Mouse (Mus musculus): ENCODE data around the gene Macc1. TPM values are rescaled to one million over a fixed set of nuclear protein-coding genes. Genes with fewer than 3 reads are reported as not detected.
"Not testable (repeated sequence)": the region's sequence is repeated elsewhere in the genome, so short reads cannot be mapped to it uniquely, and the experiment has no call there.

The Macc1 gene
- polyA plus RNA-seq, 1 experiment from 2014 or later: not detected

DNA sequence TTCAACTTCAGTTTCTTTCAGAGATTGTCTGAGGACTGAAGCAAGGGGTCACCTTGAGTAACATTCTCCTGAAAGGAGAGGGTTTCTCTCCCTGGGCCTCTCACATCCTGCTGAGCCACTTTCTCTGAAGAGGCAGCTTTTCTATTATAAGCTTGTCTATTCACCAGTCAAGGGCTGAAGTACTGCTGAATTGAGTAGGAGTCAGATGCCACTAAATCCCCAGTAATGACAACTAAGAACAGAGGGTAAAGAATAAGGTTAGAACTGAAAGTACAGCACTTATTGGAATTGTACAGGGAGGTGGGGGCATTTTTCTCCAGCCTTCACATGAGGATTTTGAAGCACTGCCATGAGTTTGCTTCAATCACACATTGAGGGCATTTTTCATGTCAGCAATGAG is 19.3 kb downstream of the Macc1 start:
- 0 out of 2 replicates have a peak, but pooled peaks cover 2% of the 10 kb centered on the region for H3K4me1 ChIP-seq
- no peaks in the 10 kb centered on the region for H3K9me3 ChIP-seq
- no peaks in the 10 kb centered on the region for H3K27me3 ChIP-seq
- no peak overlapping the region for H3K4me3 ChIP-seq
- 0 out of 2 replicates have a peak, but pooled peaks have one; percentile 32 for ATAC-seq (replicated peaks)
- H3K4me2 ChIP-seq (replicated peaks): no peak overlapping the region
- H3K9ac ChIP-seq (replicated peaks): no peak overlapping the region
- no peak overlapping the region for H3K27ac ChIP-seq (replicated peaks)
- H3K36me3 ChIP-seq: no peaks in the 10 kb centered on the region

DNA sequence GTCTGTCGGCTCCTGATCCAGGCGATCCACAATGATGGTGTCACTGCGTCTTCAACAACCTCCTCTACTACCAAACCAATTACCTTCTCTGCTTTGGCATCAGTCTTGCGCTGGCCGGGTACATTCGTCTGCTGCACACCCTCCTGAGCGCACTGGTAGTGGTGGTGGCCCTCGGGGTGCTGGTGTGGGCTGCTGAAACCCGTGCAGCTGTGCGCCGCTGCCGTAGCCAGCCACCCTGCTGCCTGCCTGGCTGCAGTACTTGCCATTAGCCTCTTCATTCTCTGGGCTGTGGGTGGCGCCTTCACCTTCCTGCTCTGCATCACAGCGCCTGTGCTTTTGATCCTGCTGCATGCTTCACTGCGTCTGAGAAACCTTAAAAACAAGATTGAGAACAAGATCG is 38.5 kb downstream of the Macc1 start:
- H3K4me3 ChIP-seq; H3K9ac ChIP-seq (replicated peaks); ATAC-seq (replicated peaks); H3K9me3 ChIP-seq; H3K4me1 ChIP-seq; H3K27ac ChIP-seq (replicated peaks); H3K27me3 ChIP-seq; H3K36me3 ChIP-seq; H3K4me2 ChIP-seq (replicated peaks): not testable (repeated sequence)
- 40% methylated on average over 16 of the region's 16 CpGs for whole genome bisulfite sequencing

DNA sequence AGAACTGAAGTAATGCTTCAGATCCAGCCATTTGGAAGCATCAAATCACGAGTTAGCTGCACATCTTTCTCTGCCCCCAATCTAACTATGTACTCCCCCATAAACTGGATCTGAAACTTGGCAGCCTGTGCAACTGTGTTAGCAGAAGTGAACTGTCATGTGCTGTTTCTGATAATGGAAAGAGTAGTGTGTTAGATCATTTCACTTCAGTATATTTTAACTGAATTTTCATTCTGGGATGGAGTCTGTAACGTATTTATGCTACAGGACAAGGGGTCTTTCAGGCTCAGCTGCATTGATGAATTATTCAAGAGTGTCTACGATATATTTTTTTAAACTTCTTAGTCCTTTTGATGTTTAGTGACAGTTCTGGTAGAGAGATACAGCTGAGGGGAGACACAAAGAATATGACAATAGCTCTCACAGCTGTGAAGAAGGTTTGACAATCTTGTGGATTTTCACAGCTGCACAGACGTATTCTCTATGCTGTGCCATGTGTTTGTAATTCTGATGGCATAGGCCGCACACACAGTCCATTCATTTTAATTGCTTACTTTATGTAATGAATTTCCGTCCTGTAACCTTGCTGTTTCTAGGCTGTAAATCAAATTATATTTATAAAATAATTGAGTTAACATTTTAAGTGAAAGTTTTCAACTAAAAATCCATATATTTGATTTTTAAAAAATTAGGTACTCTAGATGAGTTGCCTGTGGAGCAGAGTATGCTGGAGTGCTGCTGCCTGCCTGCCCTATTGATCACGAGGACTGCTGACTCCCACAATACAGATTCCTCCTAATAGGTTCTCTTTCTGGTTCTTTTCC is 43.6 kb downstream of the Macc1 start:
- 33% methylated on average over 7 of the region's 7 CpGs for WGBS
- Histone ChIP-seq H3K27ac (replicated peaks) (no peak overlapping the region), H3K9me3 (no peaks in the 10 kb centered on the region), H3K4me1 (no peaks in the 10 kb centered on the region), H3K27me3 (no peaks in the 10 kb centered on the region), H3K36me3 (no peaks in the 10 kb centered on the region), H3K4me3 (no peak overlapping the region), H3K9ac (replicated peaks) (no peak overlapping the region), H3K4me2 (replicated peaks) (no peak overlapping the region)
- ATAC-seq (replicated peaks): peak; percentile 89

DNA sequence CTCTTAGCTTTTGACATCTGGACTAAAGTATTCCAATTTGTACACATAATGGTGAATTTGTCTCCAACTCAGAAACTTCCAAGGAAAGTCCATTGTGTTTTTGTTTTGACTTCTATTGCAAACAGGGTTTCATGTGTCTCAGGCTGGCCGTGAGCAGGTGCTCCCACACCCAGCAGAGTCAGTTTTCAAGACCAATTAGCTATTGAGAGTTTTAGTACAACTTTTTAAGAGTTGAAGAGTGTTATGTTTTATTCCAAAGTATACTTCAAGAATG is 44.1 kb downstream of the Macc1 start:
- Histone ChIP-seq H3K4me3 (no peak overlapping the region), H3K9ac (replicated peaks) (no peak overlapping the region), H3K27me3 (no peaks in the 10 kb centered on the region), H3K4me2 (replicated peaks) (no peak overlapping the region), H3K27ac (replicated peaks) (no peak overlapping the region), H3K36me3 (no peaks in the 10 kb centered on the region), H3K9me3 (no peaks in the 10 kb centered on the region), H3K4me1 (no peaks in the 10 kb centered on the region)
- 6% methylated on average over 1 of the region's 1 CpGs for WGBS
- peak; percentile 20; the same call in 1 of the 2 replicates for ATAC-seq (replicated peaks)

DNA sequence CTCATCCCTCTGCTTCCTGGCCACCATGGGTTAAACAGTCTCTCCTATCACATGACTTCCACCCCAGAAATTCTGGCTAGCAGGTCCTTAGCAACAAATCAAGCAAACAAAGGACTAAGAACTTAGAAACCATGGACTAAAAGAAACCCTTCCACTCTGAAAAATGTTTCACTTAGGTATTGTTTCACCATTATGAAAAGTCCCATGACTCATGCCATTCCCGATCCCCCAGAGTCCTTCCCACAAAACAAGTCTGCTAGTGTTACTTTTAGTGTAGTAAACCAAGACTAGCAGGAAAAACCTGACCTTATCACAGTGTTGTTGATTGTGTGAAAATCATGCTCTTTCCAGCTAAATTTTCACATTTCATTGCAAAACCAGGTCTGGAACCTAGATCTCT is 51.0 kb downstream of the Macc1 start:
- Histone ChIP-seq H3K4me3 (no peak overlapping the region), H3K36me3 (no peaks in the 10 kb centered on the region), H3K27ac (replicated peaks) (no peak overlapping the region), H3K9me3 (no peaks in the 10 kb centered on the region), H3K27me3 (no peaks in the 10 kb centered on the region), H3K9ac (replicated peaks) (no peak overlapping the region), H3K4me2 (replicated peaks) (no peak overlapping the region), H3K4me1 (no peaks in the 10 kb centered on the region)
- no peak for ATAC-seq (replicated peaks)
- 38% methylated on average over 1 of the region's 1 CpGs for WGBS

DNA sequence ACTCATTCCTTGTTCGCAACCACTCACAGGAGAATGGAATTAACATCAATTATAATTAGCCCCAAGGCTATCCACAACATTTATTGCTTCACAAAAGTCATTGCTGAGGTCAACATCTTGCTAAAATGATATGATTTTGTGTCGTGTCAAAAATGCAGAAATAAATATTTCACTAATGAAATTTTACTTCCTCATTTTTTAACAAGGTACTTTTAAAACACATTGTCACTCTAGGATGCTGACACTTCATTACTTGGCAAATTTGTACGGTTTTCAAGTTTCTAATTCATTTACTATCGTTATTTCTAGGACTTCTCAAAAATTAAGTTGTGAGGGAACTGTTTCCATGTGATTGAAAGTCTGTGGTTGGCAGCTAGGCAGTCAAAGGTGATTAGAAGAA is 55.8 kb downstream of the Macc1 start:
- no peak for ATAC-seq (replicated peaks)
- Histone ChIP-seq H3K36me3 (no peaks in the 10 kb centered on the region), H3K27ac (replicated peaks) (no peak overlapping the region), H3K9ac (replicated peaks) (no peak overlapping the region), H3K4me1 (no peaks in the 10 kb centered on the region), H3K4me2 (replicated peaks) (no peak overlapping the region), H3K4me3 (no peak overlapping the region), H3K9me3 (no peaks in the 10 kb centered on the region), H3K27me3 (no peaks in the 10 kb centered on the region)
- WGBS: 85% methylated on average over 4 of the region's 4 CpGs

DNA sequence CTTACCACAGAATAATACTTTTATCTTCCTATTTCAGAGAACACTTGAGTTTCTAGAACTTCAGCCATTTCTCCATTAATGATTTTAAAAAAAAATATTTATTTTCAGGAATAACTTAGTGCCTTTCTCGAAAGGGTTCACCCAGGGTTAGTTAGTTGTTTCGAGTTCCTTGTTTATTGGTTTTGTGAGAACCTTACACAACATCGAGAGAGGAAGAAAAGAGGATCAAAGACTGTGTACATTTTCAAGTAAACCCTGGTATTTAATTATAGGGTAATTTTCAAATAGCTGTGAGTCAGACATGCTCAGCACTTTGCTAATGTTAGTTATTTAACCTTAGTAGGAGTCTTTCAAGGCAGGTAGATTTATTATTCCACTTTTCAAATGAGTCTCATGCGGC is 58.3 kb downstream of the Macc1 start:
- WGBS: 85% methylated on average over 4 of the region's 4 CpGs
- Histone ChIP-seq H3K9ac (replicated peaks) (no peak overlapping the region), H3K27ac (replicated peaks) (no peak overlapping the region), H3K4me2 (replicated peaks) (no peak overlapping the region), H3K27me3 (no peaks in the 10 kb centered on the region), H3K36me3 (no peaks in the 10 kb centered on the region), H3K9me3 (no peaks in the 10 kb centered on the region), H3K4me1 (no peaks in the 10 kb centered on the region), H3K4me3 (no peak overlapping the region)
- no peak for ATAC-seq (replicated peaks)

DNA sequence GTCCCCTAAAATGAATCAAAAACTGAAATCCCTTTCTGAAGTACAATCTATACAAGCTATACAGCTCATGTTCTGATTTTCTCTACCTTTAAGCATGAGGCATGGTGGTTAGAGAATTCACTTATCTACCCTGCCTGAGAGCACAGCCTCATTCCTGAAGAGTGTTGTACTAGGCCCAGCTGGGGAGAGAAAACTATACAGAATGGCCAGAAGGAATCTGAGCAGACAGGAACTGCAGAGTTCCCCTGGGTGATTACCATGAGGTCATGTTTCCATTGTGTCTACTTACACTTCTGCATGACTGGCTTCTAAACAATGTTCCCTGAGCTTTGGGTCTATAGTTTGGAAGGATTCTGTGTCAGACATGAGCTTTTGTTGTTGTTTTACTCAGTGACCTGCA is 62.8 kb downstream of the Macc1 start:
- Histone ChIP-seq H3K27ac (replicated peaks) (no peak overlapping the region), H3K9me3 (no peaks in the 10 kb centered on the region), H3K4me2 (replicated peaks) (no peak overlapping the region), H3K4me1 (no peaks in the 10 kb centered on the region), H3K36me3 (no peaks in the 10 kb centered on the region), H3K4me3 (no peak overlapping the region), H3K9ac (replicated peaks) (no peak overlapping the region), H3K27me3 (no peaks in the 10 kb centered on the region)
- no peak for ATAC-seq (replicated peaks)

DNA sequence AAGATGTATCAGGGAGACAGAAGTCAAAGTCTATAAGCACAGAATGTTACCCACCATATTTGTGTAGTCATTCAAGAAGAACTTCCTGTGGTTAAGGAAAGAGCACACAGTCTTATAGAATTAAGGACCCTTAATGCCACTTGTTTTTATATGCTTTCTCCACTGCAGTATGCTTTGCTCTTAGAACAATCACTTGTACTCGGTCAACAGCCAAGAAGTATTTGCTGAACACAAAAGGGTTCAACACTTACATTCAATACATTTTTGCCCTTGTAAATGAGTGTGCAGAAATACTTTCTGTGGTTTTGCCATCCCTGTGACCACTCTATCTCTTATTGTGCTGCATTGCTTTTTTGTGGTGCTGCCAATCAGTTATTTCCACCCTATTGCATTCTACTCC is 67.8 kb downstream of the Macc1 start:
- no peaks in the 10 kb centered on the region for H3K9me3 ChIP-seq
- no peaks in the 10 kb centered on the region for H3K4me1 ChIP-seq
- no peak overlapping the region for H3K9ac ChIP-seq (replicated peaks)
- 65% methylated on average over 1 of the region's 1 CpGs for WGBS
- no peaks in the 10 kb centered on the region for H3K27me3 ChIP-seq
- H3K4me2 ChIP-seq (replicated peaks): no peak overlapping the region
- no peaks in the 10 kb centered on the region for H3K36me3 ChIP-seq
- no peak overlapping the region for H3K4me3 ChIP-seq
- H3K27ac ChIP-seq (replicated peaks): no peak overlapping the region
- no peak for ATAC-seq (replicated peaks)

DNA sequence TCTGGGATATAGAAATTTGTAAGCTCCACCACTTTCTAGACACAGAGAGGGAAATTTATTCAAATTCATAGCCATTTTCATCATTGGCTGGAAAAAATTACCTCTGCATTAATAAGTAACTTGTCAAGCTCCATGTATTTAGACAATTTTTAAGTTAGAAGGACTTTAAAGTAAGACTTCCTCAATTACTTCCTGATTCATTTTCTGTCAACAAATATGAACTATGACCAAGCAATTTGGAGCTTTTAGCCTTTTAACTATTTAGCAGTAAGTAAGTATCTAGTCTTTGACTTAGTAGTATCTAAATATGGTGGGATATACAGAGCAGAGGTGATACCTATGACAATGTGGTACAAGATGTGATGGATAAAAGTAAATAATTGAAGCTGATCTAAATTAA is 72.2 kb downstream of the Macc1 start:
- no peaks in the 10 kb centered on the region for H3K9me3 ChIP-seq
- H3K4me1 ChIP-seq: no peaks in the 10 kb centered on the region
- no peaks in the 10 kb centered on the region for H3K36me3 ChIP-seq
- no peak overlapping the region for H3K4me3 ChIP-seq
- no peak overlapping the region for H3K27ac ChIP-seq (replicated peaks)
- no peak overlapping the region for H3K9ac ChIP-seq (replicated peaks)
- ATAC-seq (replicated peaks): no peak
- no peak overlapping the region for H3K4me2 ChIP-seq (replicated peaks)
- no peaks in the 10 kb centered on the region for H3K27me3 ChIP-seq

DNA sequence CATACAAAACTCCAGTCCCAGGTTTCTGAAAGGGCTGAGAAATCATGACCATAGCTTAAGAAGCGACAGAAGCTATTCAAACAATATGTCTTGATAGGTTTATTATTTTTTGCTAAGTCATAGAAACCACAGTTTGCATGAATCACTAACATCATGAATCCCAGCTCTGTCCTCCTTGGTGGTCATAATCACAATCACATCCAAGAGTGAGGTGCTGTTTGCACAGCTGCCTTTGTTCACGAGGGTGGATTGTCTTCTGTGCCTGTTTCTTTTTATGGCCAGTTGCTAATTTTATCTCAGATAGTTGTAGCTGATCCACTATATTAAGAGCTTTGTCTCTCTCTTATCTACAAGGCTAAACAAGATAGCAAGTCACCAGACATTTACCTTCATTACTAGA is 72.6 kb downstream of the Macc1 start:
- Histone ChIP-seq H3K27me3 (no peaks in the 10 kb centered on the region), H3K4me1 (no peaks in the 10 kb centered on the region), H3K9ac (replicated peaks) (no peak overlapping the region), H3K36me3 (no peaks in the 10 kb centered on the region), H3K27ac (replicated peaks) (no peak overlapping the region), H3K4me3 (no peak overlapping the region), H3K9me3 (no peaks in the 10 kb centered on the region), H3K4me2 (replicated peaks) (no peak overlapping the region)
- WGBS: 86% methylated on average over 2 of the region's 2 CpGs
- no peak for ATAC-seq (replicated peaks)

DNA sequence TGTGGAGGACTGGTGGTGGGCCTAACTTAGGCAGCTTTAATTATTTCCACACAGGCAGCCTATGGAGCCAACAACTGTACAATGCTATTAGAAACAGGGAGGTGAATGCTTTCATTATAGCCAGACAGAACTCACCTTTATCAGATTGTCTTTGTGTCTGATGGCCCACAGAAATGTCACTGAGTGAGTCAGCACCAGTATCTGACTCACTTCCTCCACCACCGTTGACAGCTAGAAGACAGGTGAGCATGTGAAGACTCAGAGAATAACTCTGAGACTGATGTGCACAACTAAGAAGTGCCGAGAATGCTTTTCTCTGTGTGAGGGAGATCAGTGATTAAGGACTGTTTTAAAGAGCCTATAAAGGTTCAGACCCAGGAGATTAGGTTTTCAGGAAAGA is 73.9 kb downstream of the Macc1 start:
- 82% methylated on average over 2 of the region's 2 CpGs for WGBS

DNA sequence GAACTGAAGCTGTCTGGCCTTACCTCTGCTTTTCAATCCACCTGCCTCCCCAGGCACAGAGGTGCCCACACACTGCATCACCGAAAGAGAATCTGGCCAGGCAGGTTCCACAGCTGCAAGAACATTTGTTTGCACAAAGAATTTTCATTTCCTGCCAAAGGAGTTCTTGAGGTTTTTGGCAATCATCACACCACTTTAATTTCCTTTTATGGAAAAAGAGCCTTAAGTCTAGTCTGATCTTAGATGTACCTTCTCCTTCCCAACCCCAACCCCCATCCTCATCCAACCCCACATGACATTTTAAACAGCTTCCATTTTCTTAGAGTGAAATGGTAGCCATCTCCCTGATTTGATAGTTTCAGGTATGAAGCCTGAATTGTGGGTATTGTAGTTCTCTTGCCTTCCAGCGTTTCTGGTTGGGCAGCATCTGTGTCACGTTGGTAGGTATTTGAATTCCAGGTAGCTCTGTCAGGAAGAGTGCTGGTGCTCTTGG is 76.2 kb downstream of the Macc1 start:
- Histone ChIP-seq H3K4me1 (no peaks in the 10 kb centered on the region), H3K27me3 (no peaks in the 10 kb centered on the region), H3K4me3 (no peak overlapping the region), H3K4me2 (replicated peaks) (no peak overlapping the region), H3K27ac (replicated peaks) (no peak overlapping the region), H3K9ac (replicated peaks) (no peak overlapping the region), H3K9me3 (no peaks in the 10 kb centered on the region), H3K36me3 (no peaks in the 10 kb centered on the region)
- 71% methylated on average over 3 of the region's 3 CpGs for WGBS
- no peak for ATAC-seq (replicated peaks)

More for the DNA sequence above, 73.9 kb downstream of the Macc1 start:
- Histone ChIP-seq H3K27ac (replicated peaks) (no peak overlapping the region), H3K4me1 (no peaks in the 10 kb centered on the region), H3K36me3 (no peaks in the 10 kb centered on the region), H3K4me3 (no peak overlapping the region), H3K9me3 (no peaks in the 10 kb centered on the region), H3K9ac (replicated peaks) (no peak overlapping the region), H3K4me2 (replicated peaks) (no peak overlapping the region), H3K27me3 (no peaks in the 10 kb centered on the region)
- no peak for ATAC-seq (replicated peaks)
